Mouse (Mus musculus) common myeloid progenitor, adult 5-6 weeks (primary cell): ENCODE results near the gene Masp2. TPM values are rescaled to one million over a fixed set of nuclear protein-coding genes. Genes with fewer than 3 reads are reported as not detected.

Experiments
- ATAC-seq: replicated peaks from 2 replicates; pipeline ENCODE4 v1.8.0; 2016; ENCODE audit warnings: low read depth, mild to moderate bottlenecking, moderate TSS enrichment, inconsistent platforms; ENCODE audit not compliant: poor library complexity, severe bottlenecking
- total RNA-seq: library from RNA; stranded (forward); fragments of 200-1000, 187-1606 nt; gene quantifications from 2 replicates; pipeline ENCODE4 v1.2.3, GENCODE M21; 2017

Masp2 gene
- total RNA-seq, 1 experiment from 2014 or later, result 0.55 TPM

- no peak for ATAC-seq
Observed at GRCm38 (mm10) chr4:148598826-148599225, 3.5 kb upstream of the Masp2 start.

DNA sequence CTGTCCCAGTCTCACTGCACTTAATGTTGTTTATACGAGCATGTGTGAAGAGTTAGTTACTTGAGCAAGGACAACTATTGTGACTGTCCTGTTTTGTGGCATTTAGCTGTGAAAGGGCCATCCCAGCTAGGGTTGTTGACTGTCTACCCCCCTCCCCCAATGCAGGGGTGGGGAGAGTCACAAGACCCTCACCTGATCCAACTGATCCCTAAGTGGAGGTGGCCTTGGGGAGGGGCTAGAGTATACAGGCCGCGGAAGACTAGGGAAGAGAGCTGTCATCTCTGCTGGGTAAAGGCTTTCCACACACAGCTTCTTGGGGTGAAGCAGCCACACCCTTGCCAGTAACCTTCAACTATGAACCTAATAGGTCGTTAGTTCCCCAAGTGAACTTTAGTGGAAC is 2.0 kb upstream of the Masp2 start:
- no peak for ATAC-seq

GRCm38 (mm10) chr4:148601871-148602270 is 483 bp upstream of the Masp2 start:
- ATAC-seq, result no peak

DNA sequence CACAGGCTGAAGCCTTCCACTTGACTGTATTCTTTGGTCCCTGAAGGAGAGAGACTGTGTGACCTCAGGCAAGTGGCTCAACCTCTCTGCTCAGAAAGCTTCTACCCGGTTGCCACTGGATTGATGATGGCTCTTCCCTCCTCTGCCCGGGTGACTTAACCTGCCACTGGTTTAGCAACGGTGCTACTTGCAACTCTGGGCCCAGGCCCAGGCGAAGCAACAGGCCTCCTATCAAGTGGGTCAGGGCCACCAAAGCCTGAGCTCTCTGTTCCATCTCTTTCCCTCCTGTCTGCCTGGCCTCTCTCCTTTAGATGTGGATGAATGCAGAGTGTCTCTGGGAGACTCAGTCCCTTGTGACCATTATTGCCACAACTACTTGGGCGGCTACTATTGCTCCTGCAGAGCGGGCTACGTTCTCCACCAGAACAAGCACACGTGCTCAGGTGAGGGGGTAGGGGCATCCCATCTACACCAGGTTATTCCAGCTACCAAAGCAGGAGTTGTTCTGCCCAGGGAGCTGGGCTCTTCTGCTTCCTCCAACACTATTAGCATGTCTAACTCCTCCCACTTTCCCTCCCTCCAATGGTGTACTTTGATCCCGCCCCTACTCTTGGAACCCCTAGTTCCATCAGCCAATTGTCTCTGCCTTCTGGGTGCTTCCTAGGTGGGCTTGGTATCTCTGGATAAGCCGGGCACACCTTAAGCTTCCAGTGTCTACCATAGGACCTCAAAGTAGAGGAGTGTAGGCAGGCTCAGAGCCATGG is 1.2 kb downstream of the Masp2 start:
- ATAC-seq, result no peak

- ATAC-seq, result no peak
Observed at GRCm38 (mm10) chr4:148604141-148604540, 1.8 kb downstream of the Masp2 start.

- ATAC-seq, result peak; percentile 72
Observed at GRCm38 (mm10) chr4:148604541-148605165, 2.3 kb downstream of the Masp2 start.

DNA sequence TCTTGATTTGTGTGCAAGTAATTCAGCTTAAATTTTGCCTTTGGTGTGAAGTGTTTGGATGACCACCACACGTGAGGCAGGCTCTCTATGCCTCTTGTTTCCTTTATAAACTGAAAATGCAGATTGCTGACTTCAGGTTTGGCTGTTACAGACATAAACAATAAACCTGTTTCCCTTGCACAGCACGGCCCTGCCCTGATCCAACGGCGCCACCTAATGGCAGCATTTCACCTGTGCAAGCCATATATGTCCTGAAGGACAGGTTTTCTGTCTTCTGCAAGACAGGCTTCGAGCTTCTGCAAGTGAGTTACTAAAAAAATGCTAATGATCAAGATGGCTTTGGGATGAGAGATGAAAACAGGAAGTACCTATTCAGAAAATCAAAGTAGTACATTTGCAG is 5.4 kb downstream of the Masp2 start:
- peak; percentile 73 for ATAC-seq

GRCm38 (mm10) chr4:148609805-148610204 is 7.5 kb downstream of the Masp2 start:
- no peak for ATAC-seq

GRCm38 (mm10) chr4:148610631-148611364 is 8.4 kb downstream of the Masp2 start:
- no peak for ATAC-seq

GRCm38 (mm10) chr4:148612557-148612956 is 10.2 kb downstream of the Masp2 start:
- ATAC-seq, result no peak

DNA sequence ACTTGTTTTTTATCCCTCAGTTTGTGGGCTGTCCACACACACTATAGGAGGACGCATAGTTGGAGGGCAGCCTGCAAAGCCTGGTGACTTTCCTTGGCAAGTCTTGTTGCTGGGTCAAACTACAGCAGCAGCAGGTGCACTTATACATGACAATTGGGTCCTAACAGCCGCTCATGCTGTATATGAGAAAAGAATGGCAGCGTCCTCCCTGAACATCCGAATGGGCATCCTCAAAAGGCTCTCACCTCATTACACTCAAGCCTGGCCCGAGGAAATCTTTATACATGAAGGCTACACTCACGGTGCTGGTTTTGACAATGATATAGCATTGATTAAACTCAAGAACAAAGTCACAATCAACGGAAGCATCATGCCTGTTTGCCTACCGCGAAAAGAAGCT is 11.4 kb downstream of the Masp2 start:
- no peak for ATAC-seq

DNA sequence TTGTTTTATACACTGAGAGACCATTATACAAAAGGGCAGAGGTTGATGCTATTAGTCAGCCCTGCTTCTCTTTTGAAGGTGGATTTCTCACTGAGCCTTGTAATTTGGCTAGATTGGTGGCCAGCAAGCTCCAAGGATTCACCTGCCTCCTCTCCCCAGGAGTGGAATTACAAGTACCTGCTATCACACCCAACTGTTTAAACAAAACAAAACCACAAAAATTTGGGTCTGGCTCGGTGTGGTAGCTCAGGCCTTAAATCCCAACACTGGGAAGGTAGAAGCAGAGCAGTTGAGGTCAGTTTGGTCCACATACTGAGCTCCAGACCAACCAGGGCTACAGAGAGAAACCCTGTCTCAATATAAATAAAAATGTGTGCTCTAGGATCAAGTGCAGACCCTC is 17.5 kb downstream of the Masp2 start:
- ATAC-seq, result no peak

- no peak for ATAC-seq
Observed at GRCm38 (mm10) chr4:148620718-148621117, 18.4 kb downstream of the Masp2 start.

- no peak for ATAC-seq
Observed at GRCm38 (mm10) chr4:148622485-148622884, 20.1 kb downstream of the Masp2 start.

DNA sequence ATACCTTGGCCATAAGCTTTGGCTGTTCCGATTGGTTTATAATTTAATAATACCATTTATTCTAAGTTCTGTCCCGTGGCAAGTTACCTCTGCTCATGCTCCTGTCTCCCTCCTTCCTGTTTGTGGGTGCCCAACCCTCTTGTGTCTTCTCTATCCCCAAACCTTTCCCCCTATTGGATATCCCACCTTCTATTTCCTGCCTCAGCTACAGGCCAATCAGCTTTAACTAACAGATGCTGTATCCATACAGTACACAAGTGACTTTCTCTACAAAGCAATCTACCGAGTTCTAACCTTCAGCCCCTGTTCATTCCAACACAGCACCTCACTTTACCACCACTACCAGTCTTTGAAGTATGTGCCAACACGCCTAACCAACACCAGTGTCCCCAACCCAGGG is 21.3 kb downstream of the Masp2 start:
- no peak for ATAC-seq

DNA sequence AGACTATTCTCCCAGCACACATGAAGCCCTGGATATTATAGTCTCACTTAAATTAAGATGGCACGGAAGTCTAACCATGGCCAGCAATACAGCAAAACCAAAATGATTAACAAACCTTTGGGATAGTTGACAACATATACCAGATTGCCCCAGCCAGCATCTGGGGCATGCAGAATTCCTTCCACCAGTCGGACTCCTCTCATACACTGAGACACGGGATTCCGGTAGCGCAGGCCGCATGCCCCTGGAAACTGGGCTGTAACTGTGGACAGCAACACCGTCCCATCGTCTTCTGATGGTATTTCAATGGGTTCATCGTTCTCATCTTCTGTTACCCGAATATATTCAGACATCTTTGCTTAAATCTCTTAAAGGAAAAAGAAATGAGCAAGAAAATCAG is 22.7 kb downstream of the Masp2 start:
- ATAC-seq, result no peak

DNA sequence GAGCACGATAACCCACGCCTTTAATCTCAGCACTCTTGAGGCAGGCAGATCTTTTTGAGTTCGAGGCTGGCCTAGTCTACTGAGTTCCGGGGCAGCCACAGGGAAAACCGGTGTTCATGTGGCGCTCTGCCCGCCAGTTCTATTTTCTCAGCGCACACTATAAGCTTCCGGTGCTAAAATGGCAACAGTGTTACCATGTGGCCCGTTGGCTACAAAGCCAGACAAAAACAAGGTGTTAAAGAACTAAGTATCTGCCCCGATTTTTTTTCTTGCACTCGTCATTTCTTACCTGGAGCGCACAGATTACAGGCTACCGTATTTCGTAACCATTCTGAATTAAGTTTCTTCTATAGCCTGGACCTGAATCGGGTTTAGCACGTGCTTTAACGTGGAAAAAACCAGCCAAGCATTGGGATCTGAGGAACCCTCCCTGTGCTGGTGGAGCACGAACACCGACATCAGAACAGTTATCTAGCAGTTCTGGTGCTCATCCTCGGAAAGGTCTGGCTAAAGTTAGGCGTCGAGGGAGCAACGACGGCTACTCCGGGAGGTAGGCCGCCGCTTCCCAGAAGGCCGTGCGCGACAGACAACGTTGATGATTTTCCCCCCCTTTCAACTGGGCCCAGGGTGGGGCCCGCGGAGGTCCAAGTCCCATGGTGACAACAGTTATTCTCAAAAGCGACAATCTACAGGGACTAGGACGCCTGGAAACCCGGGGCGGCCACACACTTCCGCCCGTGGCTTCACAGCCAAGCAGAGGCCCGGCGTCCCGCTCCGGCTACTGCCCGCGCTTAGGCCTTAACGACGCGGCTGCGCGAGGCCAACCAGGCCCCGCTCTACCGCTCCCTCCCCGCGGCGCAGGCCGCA is 23.6 kb downstream of the Masp2 start:
- ATAC-seq, result peak; percentile 33

GRCm38 (mm10) chr4:148626623-148627185 is 24.4 kb downstream of the Masp2 start, which contains the start of gene Tardbp:
Gene Tardbp (minus strand): TSS chr4:148627019.
- peak; percentile 91 for ATAC-seq

DNA sequence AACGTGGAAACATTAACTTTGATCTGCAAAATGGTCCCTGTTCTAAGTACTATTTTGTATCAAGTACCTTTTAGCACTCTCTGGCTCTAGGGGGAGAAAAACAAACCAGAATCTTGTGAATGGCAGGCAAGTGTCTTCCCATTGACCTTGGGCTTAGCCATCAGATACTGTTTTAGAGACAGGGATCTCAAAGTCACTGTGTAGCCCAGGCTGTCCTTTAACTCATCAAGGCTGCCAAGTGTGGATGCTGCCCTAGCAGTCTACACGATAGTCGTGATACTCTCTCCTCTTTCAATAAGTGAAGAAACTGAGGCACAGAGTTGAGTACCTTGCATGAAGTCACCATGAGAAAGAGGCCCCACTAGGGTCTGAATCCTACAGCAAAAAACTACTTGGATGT is 24.9 kb downstream of the Masp2 start:
- no peak for ATAC-seq
